Comparison of ENCODE assay signal across 33 mouse cellular contexts in the genomic region with DNA sequence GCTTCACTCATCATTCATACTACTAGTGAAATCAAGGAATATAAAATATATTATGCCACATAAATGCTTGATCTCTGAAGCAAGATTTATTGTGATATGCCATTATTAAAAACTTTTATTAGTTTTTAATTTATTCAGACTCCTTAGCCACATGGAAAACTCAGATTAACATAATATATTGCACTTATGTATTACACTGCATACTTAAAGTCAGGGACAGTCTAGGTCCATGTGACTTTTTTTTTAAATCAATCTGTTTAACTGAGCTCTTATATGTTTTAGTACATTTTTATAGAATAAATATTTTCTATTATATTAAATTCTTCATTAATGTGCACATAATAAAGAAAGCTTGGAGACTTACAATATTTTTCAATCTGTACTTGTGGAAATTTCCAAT.
"Had no signal": no experiment of that assay in that cellular context is flagged by ENCODE, and none has a peak within 500 bp of the region (broad histone marks: within the 10 kb centered on the region; RNA-seq: fewer than 3 reads in every experiment).

No protein-coding gene starts in this region.

- ATAC-seq: liver, embryonic 12.5 days; liver, postnatal 0 days; lung, postnatal 0 days; midbrain, embryonic 13.5 days; midbrain, embryonic 15.5 days; midbrain, embryonic 16.5 days had no signal

- H3K9ac ChIP-seq: limb, embryonic 12.5 days; limb, embryonic 13.5 days; limb, embryonic 15.5 days; liver, embryonic 12.5 days; liver, embryonic 13.5 days; liver, embryonic 14.5 days; liver, embryonic 15.5 days; liver, postnatal 0 days; lung, embryonic 14.5 days; lung, embryonic 15.5 days; midbrain, embryonic 12.5 days; midbrain, embryonic 13.5 days; midbrain, embryonic 15.5 days; neural tube, embryonic 12.5 days had no signal

- H3K4me1 ChIP-seq: limb, embryonic 10.5 days; limb, embryonic 12.5 days; limb, embryonic 13.5 days; limb, embryonic 15.5 days; liver, embryonic 12.5 days; liver, embryonic 13.5 days; liver, embryonic 15.5 days; lung, embryonic 15.5 days; megakaryocyte, embryonic 14.5 days; midbrain, embryonic 10.5 days; midbrain, embryonic 12.5 days; midbrain, embryonic 13.5 days; midbrain, embryonic 15.5 days; neural tube, embryonic 12.5 days had no signal

- H3K27ac ChIP-seq: left cerebral cortex, adult 2 months; limb, embryonic 10.5 days; limb, embryonic 12.5 days; limb, embryonic 13.5 days; limb, embryonic 15.5 days; liver, embryonic 12.5 days; liver, embryonic 13.5 days; liver, embryonic 14.5 days; liver, embryonic 15.5 days; lung, embryonic 15.5 days; macrophage; midbrain, embryonic 10.5 days; midbrain, embryonic 12.5 days; midbrain, embryonic 13.5 days; midbrain, embryonic 15.5 days; neural tube, embryonic 12.5 days had no signal

- H3K36me3 ChIP-seq: limb, embryonic 10.5 days; limb, embryonic 12.5 days; limb, embryonic 13.5 days; limb, embryonic 15.5 days; liver, embryonic 12.5 days; liver, embryonic 13.5 days; liver, embryonic 15.5 days; lung, embryonic 15.5 days; midbrain, embryonic 10.5 days; midbrain, embryonic 12.5 days; midbrain, embryonic 13.5 days; midbrain, embryonic 15.5 days; neural tube, embryonic 12.5 days had no signal

- H3K9me3 ChIP-seq: limb, embryonic 10.5 days; limb, embryonic 12.5 days; limb, embryonic 13.5 days; limb, embryonic 15.5 days; liver, embryonic 12.5 days; liver, embryonic 13.5 days; liver, embryonic 15.5 days; lung, embryonic 15.5 days; midbrain, embryonic 10.5 days; midbrain, embryonic 12.5 days; midbrain, embryonic 13.5 days; midbrain, embryonic 15.5 days; neural tube, embryonic 12.5 days had no signal

- H3K4me2 ChIP-seq: limb, embryonic 12.5 days; limb, embryonic 13.5 days; limb, embryonic 15.5 days; liver, embryonic 11.5 days; liver, embryonic 12.5 days; liver, embryonic 13.5 days; liver, embryonic 15.5 days; lung, embryonic 14.5 days; lung, embryonic 15.5 days; midbrain, embryonic 11.5 days; midbrain, embryonic 12.5 days; midbrain, embryonic 13.5 days; midbrain, embryonic 15.5 days; neural tube, embryonic 12.5 days had no signal

- DNase-seq: left cerebral cortex, postnatal 4 days; liver; liver, embryonic 13.5 days; liver, postnatal 0 days; lung, adult 18-20 months; lung, adult 2 months; lung, embryonic 14.5 days; lung, postnatal 10 days; lung, postnatal 14 days; lung, postnatal 36 days; lung, postnatal 4 days; midbrain, embryonic 14.5 days had no signal

- H3K4me3 ChIP-seq: left cerebral cortex, adult 2 months; limb, embryonic 10.5 days; limb, embryonic 12.5 days; limb, embryonic 13.5 days; limb, embryonic 15.5 days; liver, embryonic 12.5 days; liver, embryonic 13.5 days; liver, embryonic 15.5 days; lung, embryonic 15.5 days; megakaryocyte, embryonic 14.5 days; midbrain, embryonic 10.5 days; midbrain, embryonic 12.5 days; midbrain, embryonic 13.5 days; midbrain, embryonic 15.5 days; myocyte; neural tube, embryonic 12.5 days had no signal

- H3K27me3 ChIP-seq: limb, embryonic 12.5 days; limb, embryonic 13.5 days; limb, embryonic 15.5 days; liver, embryonic 12.5 days; liver, embryonic 13.5 days; liver, embryonic 15.5 days; lung, embryonic 15.5 days; megakaryocyte, embryonic 14.5 days; midbrain, embryonic 12.5 days; midbrain, embryonic 13.5 days; midbrain, embryonic 15.5 days; neural tube, embryonic 12.5 days had no signal
